Mouse (Mus musculus) C2C12 (cell line): Measurements from ENCODE around the gene Map3k1. TPM values are rescaled to one million over a fixed set of nuclear protein-coding genes. Genes with fewer than 3 reads are reported as not detected.

Experiments
- H3K27me3 ChIP-seq: one replicate; pipeline ENCODE4 v1.6.1; 2011; ENCODE audit not compliant: control insufficient read depth, insufficient read depth, insufficient read length
- H3K36me3 ChIP-seq: one replicate; pipeline ENCODE4 v1.6.1; 2011; ENCODE audit not compliant: control insufficient read depth, insufficient read depth
- H3K4me3 ChIP-seq: one replicate; pipeline ENCODE4 v1.5.1; 2011; ENCODE audit warnings: mild to moderate bottlenecking, control low read depth; ENCODE audit not compliant: poor library complexity, insufficient read depth, severe bottlenecking
- H3K79me2 ChIP-seq: one replicate; pipeline ENCODE4 v1.6.1; 2011; ENCODE audit not compliant: control insufficient read depth, insufficient read depth
- H3K79me3 ChIP-seq: one replicate; pipeline ENCODE4 v1.6.1; 2011; ENCODE audit warnings: low read depth, control low read depth
- H3ac ChIP-seq: one replicate; pipeline ENCODE3; 2011; ENCODE audit warnings: low read depth; ENCODE audit not compliant: control insufficient read depth, insufficient read length
- CEBPB ChIP-seq: IDR thresholded peaks from one replicate; pipeline ENCODE4 v1.6.1; 2011; ENCODE audit warnings: low read depth, mild to moderate bottlenecking, control low read depth, moderate library complexity
- CTCF ChIP-seq: IDR thresholded peaks from one replicate; pipeline ENCODE4 v1.5.1; 2011; ENCODE audit not compliant: control insufficient read depth, insufficient read depth, insufficient read length
- FOSL1 ChIP-seq: IDR thresholded peaks from one replicate; pipeline ENCODE4 v1.8.0; 2011; ENCODE audit warnings: mild to moderate bottlenecking, low read length; ENCODE audit not compliant: poor library complexity, insufficient read depth, severe bottlenecking
- MAX ChIP-seq: IDR thresholded peaks from one replicate; pipeline ENCODE4 v1.6.1; 2011; ENCODE audit warnings: mild to moderate bottlenecking, control low read depth
- MYOD1 ChIP-seq: IDR thresholded peaks from one replicate; pipeline ENCODE4 v1.6.1; 2011; ENCODE audit warnings: low read depth; ENCODE audit not compliant: control insufficient read depth, insufficient read length
- MYOG ChIP-seq: IDR thresholded peaks from one replicate; pipeline ENCODE4 v1.6.1; 2011; ENCODE audit not compliant: control insufficient read depth, insufficient read length; ENCODE audit errors: extremely low read depth
- USF1 ChIP-seq: IDR thresholded peaks from one replicate; pipeline ENCODE4 v1.6.1; 2011; ENCODE audit warnings: low read depth, mild to moderate bottlenecking, control low read depth, moderate library complexity
- polyA plus RNA-seq: library from polyadenylated mRNA; unstranded; fragments of >200 nt; fragmentation: generic; extraction: Trizol; gene quantifications from one replicate; pipeline ENCODE4 v1.2.1, GENCODE M21; 2012; ENCODE audit warnings: missing spikeins

Map3k1 gene
- polyA plus RNA-seq, 1 experiment = 1.5 TPM

DNA sequence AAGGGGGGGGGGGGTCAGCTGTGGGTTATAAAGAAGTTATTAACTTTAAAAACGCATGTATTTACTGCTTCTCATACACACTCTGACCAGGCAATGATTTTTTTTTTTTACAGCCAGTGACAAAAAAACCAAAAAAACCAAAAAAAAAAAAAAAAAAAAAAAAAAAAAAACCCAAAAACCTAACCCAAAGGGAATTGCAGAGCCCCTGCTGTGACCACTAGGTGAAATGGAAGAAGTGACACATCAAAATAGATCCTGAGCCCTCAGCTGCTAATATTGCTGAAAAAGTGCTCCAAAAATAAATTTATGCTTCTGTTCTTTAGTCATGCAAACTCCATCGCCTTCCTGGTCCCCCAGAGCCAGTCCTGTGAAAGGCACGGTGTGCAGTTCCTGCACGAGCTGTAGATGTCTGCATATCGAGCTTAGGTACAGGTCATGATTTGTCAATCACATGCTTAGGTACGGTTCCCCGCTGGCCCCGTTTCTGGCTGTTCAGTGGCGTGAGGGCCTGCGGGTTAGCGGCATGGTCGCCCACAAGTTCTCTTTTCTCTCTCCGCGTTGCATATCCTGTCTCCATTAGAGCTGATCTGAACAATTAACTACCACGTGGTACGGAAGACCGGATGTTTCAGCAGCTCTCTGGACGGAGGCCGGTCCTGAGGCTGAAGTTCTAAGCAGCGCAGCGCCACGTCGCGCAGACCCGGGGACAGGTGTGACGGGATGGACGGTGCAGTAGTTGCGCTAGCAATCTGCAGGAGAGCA lies 60.3 kb downstream of the Map3k1 start:
- TF ChIP-seq USF1 = no peak
- TF ChIP-seq CEBPB = no peak
- no peak for TF ChIP-seq CTCF
- no peak for TF ChIP-seq FOSL1
- TF ChIP-seq MAX = no peak
- no peak for TF ChIP-seq MYOD1
- TF ChIP-seq MYOG = no peak
- H3K4me3 ChIP-seq = no peak overlapping the region

DNA sequence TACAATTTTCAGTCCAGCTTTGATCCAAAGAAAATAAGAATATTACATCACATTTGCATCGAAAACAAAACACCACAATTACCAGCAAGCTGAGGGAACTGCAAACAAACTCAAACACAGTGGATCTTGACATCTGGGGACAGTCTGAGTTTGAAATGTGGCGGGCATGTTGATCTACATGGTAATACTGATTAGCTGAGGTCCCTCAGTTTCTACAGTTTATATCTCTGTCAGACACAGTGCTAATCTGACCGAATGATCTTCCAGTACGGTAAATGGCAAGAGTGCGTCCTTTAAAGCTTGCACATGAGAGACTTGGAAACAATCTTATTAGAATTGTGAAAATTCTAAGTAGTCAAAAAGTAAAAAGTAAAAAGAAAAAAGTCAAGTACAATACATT lies 62.0 kb downstream of the Map3k1 start:
- TF ChIP-seq MYOG = no peak
- TF ChIP-seq USF1 = no peak
- TF ChIP-seq MYOD1 = no peak
- TF ChIP-seq MAX = no peak
- no peak for TF ChIP-seq CEBPB
- TF ChIP-seq FOSL1 = no peak
- no peak for TF ChIP-seq CTCF
- Histone ChIP-seq H3K79me3 (no peaks in the 10 kb centered on the region), H3K4me3 (no peak overlapping the region)

More for the DNA sequence above, 60.3 kb downstream of the Map3k1 start:
- H3K79me2 ChIP-seq = no peaks in the 10 kb centered on the region
- no peaks in the 10 kb centered on the region for H3K79me3 ChIP-seq
- H3K27me3 ChIP-seq = no peaks in the 10 kb centered on the region
- H3K36me3 ChIP-seq = no peaks in the 10 kb centered on the region
- H3ac ChIP-seq = no peak overlapping the region

DNA sequence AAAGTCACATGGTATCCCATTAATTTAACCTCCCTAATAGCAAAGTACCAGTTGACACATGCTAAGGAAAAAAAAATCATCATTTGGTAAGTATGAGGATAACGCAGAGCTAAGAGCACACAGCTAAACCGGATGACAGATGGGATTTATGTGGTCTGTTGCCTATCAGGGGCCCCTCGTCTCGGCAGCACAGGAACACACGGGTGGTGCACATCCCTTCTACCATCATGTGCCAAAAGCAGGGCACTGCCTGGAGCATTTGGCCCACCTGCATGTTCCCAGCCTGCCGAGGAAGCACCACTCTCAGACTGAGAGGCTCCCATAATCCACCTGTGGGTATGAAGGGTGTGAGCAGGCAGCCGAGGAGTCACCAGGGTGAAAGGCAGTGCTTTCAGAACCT lies 63.6 kb downstream of the Map3k1 start:
- Histone ChIP-seq H3ac (no peak overlapping the region), H3K36me3 (no peaks in the 10 kb centered on the region), H3K79me3 (no peaks in the 10 kb centered on the region), H3K27me3 (no peaks in the 10 kb centered on the region), H3K79me2 (no peaks in the 10 kb centered on the region), H3K4me3 (no peak overlapping the region)
- TF ChIP-seq CEBPB (no peak), FOSL1 (no peak)

More for the DNA sequence above, 62.0 kb downstream of the Map3k1 start:
- Histone ChIP-seq H3K27me3 (no peaks in the 10 kb centered on the region), H3ac (no peak overlapping the region), H3K79me2 (no peaks in the 10 kb centered on the region), H3K36me3 (no peaks in the 10 kb centered on the region)

DNA sequence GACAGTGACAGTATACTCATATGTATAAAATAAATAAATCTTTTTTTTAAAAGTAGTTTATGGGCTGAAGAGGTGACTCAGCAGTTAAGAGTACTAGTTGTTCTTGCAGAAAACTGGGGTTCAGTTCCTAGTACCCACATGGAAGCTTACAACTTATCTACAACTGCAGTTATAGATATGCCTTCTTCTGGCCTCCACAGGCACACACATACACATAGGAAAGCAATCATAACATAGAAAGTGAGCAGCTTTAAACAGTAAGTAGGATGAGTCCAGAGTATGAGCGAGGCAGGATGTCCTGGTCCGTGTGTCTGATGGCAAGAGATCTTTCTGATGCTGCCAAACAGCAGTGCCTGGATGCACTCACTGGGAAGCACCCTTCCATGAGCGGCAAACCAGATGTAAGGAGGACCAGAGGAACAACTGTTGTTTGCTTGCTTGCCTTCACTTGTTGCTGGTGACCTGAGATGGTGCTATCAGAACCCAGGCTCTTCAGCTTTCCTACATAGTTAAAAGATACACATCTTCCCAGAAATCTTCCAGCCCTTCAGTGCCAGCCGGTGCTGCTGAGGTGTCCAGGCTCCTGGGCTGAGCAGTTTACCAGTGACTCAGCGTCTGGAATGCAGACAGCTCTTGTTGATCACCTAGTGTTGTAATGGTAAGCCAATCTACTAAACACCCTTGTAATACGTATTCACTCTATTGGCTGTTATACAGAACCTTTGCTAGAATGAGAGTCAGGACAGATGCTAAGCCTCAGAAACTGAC lies 64.4 kb downstream of the Map3k1 start:
- no peaks in the 10 kb centered on the region for H3K36me3 ChIP-seq
- TF ChIP-seq MAX = no peak
- no peak for TF ChIP-seq CTCF
- TF ChIP-seq MYOD1 = no peak
- H3K79me2 ChIP-seq = no peaks in the 10 kb centered on the region
- no peak overlapping the region for H3K4me3 ChIP-seq
- H3K79me3 ChIP-seq = no peaks in the 10 kb centered on the region
- H3K27me3 ChIP-seq = no peaks in the 10 kb centered on the region
- H3ac ChIP-seq = no peak overlapping the region

DNA sequence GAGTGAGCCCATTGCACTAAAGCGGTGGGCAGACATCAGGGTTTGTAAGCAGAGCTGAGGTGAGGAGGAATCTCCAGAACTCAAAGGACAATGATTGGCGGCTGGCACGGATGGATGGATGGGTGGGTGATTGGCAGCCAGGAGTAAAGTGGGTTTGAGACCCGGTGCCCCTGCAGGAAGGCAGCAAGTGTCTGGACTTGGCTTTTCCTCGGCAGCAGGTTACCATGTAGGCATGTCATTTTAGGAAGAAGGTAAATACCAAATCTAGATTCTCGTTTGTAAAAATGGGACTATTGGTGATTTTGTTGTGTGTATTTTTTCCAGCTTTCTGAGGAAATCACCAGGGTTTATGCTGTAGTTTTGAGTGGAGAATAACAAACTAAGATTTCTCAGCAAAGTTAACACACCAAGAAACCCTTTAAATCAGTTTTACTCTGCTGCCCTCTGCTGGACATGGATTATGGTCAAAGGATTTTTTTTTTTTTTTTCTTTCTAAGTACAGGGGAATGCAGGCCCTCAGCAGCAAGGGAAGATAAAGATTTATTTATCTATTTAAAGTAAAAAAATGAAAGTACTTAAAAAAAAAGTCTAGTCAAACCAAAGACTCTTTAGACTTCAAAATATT lies 66.7 kb downstream of the Map3k1 start:
- Histone ChIP-seq H3ac (no peak overlapping the region), H3K79me2 (no peaks in the 10 kb centered on the region), H3K4me3 (no peak overlapping the region), H3K36me3 (no peaks in the 10 kb centered on the region), H3K27me3 (no peaks in the 10 kb centered on the region), H3K79me3 (no peaks in the 10 kb centered on the region)
- TF ChIP-seq MAX (no peak), MYOG (no peak), CTCF (no peak), USF1 (no peak), CEBPB (no peak), FOSL1 (no peak), MYOD1 (no peak)
